Mouse (Mus musculus): ENCODE measurements around the gene Dcaf6.

- TF ChIP-seq TCF12 (IDR thresholded peaks at IDR 0.05; ENCODE audit: insufficient read depth, poor library complexity, severe bottlenecking): no peak
- no peak for TF ChIP-seq MAX (IDR thresholded peaks at IDR 0.05; ENCODE audit: low read depth)
- no peak for TF ChIP-seq POLR2A (IDR thresholded peaks at IDR 0.05; ENCODE audit: insufficient read length, low read depth)
- TF ChIP-seq CEBPB (IDR thresholded peaks at IDR 0.05; ENCODE audit: insufficient read depth, poor library complexity, severe bottlenecking): no peak
- TF ChIP-seq E2F4 (IDR thresholded peaks at IDR 0.05; ENCODE audit: insufficient read depth): no peak
- no peak for TF ChIP-seq USF1 (IDR thresholded peaks at IDR 0.05; ENCODE audit: low read depth)
Measured at GRCm38 (mm10) chr1:165320141-165320934, 139.9 kb downstream of the Dcaf6 start.
